Mouse (Mus musculus): ENCODE results near the gene Gtf2a2.
A peak's percentile ranks its signal among the peaks of the same experiment; 100 is the strongest.
"Not testable (repeated sequence)": the region's sequence is repeated elsewhere in the genome, so short reads cannot be mapped to it uniquely, and the experiment has no call there.

The Gtf2a2 gene

DNA sequence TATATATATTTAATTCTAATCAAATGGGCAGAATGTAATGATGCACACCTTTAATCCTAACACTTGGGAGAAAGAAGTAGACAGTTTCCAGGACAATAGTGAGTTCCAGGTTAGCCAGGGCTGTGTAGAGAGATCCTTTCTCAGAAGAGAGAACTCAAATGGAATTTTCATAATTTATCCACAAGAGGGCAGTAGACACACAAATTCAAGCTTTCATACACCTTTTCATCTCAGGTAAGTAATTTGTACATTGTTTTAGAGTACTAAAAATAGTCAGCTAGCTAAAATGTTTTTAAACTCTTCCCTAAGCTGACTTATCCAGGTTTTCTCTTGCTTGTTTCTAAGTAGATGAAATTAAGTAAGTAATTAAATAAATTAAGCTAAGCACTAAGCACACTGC is 6.5 kb downstream of the Gtf2a2 start:
- peak; percentile 63 for DNase-seq (ENCODE audit: low read depth, low spot score)

DNA sequence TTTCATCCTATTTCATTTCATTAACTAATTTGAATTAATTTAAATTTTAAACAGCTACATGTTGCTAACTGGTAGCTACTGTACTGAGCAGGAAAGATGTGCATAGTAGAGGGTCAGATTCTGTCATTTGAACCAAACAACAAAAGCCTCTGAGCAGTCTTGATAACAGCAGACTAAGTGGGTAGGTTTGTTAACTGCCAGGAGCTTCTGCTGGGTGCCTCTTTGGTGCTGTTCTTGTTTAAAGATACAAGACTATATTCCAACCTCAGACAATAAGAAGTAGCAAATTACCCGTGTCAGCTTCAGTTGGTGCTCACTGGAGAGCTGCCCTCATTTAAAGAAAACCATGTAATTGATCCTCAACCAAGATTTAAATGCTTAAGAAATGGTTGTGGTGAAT is 9.3 kb downstream of the Gtf2a2 start:
- no peak for DNase-seq (ENCODE audit: low read depth, low spot score)

DNA sequence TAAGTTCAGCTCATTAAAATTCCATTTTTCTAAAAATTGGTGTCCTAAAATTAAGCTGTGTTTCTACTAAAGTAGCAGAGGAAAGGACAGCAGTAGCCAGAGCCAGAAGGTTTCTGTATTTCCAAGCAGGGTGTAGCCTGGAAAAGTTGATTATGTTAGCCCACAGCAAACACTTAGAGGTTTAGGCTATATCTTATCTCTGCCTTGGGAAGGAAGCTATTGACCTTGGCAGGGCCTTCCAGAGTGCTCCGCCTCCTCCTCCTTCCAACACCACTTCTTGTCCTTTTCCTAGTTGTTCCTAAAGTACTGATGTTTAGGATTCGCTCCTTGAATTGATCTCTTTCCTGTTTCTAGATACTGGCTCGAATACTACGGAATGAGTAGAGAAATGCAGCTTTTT is 9.7 kb downstream of the Gtf2a2 start:
- no peak for DNase-seq (ENCODE audit: low read depth, low spot score)

DNA sequence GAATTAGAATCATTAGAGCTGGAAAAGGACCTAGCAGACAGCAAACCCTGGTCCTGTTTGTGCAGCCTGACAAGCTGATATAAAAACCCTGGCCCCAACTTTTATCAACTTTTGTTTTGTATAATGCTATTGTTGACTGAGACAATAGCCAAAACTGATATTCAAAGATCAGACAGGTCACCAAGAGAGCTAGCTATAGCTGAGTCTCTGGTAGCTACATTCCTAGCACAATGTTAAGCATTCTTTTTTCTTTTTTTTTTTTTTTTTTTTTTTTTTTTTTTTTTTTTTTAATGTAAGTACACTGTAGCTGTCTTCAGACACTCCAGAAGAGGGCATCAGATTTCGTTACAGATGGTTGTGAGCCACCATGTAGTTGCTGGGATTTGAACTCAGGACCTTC is 11.3 kb downstream of the Gtf2a2 start:
- DNase-seq (ENCODE audit: low read depth, low spot score), result not testable (repeated sequence)

DNA sequence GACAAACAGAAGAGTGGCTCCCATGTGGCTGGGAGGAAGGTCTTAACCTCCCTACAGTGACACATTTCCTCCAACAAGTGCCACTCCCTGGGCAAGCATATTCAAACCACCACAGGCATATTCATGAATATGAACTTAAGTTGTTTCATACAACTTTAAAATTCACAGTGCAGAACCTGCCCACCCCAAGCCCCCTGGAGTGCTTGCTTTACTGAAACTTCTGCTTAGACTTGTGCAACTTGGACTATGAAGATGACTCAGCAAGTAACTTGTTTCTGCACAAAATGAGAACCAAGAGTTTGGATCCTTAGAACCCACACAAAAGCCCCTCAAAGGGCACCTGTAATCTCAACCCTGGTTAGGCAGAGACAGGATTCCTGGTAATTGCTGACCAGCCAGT is 12.3 kb downstream of the Gtf2a2 start:
- DNase-seq (ENCODE audit: low read depth, low spot score), result peak; percentile 21

DNA sequence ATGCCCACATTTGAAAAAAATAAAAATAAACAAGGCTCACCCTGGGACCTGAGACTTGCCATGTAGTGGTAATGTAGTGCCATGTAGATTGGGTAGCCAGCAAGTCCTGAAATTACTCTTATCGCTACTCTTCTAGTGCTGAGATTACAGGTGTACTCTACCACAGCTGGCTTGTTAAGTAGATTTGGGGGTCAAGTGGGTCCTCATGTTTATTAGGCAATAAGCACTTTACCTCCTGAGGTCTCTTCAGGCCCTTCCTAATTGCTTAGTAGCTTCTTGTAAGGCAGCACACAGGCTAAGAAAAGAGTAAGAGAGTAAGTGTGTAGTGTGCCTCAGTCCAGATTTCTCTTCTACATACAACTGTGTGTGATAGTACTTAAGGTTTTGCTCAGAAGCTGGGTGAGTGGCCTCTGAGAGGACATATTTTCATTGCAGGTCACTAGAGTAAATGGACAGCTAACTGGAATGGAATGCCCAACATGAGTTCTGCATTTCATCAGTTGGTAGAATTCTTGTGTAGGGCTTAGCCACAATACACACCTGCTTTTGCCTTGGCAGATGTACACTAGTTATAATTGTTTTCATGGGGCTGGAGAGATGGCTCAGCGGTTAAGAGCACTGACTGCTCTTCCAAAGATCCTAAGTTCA is 13.1 kb downstream of the Gtf2a2 start:
- peak; percentile 81 for DNase-seq (ENCODE audit: low read depth, low spot score)

DNA sequence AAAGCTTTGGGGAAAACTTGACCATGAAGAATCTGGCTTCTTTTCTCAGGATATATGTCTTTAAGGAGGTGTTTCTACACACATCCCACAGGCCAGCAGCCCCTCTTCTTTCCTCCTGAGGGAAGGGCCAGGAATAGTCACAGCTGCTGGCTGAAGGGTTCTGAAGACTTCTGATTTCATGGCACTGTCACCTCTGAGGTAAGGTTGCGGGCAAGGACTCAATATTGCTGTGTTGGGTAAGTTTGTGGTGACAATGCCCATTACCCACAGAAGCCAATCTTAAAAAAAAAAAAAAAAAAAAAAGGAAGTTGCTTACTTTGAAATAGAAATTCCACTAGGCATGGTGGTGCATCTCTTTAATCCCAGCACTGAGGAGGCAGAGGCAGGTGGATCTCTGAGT is 19.8 kb downstream of the Gtf2a2 start:
- DNase-seq (ENCODE audit: low read depth, low spot score), result no peak

DNA sequence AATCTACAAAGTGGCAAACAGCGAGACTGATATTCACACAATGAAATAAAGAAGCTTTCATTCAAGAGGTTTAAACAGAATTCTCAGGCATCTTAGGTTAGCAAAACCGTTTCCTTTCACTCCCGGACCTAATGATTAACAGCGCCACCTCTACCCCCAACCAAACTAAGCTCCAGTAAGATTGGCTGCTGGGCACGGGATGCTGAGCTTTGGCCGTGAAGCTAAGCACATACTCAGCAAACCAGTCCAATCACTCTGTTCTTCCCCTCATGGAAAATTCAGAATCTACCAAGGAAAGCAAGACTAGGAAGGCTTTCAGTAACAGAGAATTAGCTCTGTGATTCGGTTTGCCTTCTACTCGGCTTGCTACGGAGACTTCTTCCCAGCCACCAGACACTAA is 20.7 kb downstream of the Gtf2a2 start:
- DNase-seq (ENCODE audit: low read depth, low spot score), result no peak

DNA sequence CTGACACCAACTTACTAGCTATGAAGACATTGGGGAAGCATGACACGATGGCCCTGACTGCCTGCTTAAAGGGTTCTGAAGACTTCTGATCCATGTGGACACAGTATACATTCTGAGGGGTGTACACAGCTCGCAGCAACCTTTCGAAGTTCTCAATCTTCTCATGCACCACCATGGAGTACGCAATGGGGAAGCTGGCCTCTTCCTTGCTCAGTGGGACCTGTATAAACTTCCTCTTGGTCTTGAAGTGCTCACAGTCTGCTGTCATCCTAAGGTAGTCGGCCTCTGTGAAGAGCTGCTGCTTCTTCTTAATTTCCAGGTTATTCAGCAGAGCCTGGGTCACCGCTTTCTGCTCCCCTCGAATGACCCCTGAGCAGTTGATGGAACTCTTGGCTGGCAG is 22.4 kb downstream of the Gtf2a2 start:
- no peak for DNase-seq (ENCODE audit: low read depth, low spot score)

DNA sequence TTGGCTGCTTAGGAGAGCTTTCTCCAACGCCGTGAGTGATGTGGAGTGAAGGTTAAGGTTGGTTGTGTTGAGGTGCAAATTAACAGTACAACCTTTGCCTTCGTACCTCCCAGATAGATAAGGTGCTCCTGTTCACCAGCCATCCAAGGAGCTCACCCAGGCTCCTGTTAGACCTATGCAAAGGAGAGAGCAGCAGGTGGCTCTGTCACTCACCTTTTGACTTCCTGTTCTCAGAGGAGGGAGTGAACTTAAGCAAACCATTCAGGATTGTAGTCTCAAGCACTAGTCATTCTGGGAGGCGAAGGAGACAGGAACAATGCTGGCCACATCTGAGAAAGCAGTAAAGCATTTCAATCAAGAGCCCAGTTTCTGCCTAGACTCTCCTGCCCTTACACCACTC is 24.3 kb downstream of the Gtf2a2 start:
- no peak for DNase-seq (ENCODE audit: low read depth, low spot score)

DNA sequence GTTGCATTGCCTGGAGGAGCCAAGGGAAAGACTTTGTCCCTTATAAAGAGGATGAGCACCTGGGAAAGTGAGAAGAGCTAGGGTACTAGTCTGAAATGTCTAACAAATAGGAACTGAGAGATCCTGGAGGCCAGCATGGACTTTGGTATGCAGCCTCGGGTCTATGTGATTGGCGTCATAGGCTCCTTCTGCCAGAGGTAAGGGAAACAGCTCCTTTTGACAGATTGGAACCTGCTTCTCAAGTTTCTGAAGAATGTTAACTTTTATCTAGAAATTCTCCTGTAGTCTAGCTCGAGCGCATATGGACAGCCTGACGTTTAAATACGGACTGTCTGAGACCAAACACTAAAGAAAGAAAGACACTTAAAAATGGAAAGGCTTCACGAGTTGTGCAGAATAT is 25.6 kb downstream of the Gtf2a2 start, which contains the start of gene Gcnt3:
Gene Gcnt3, minus strand, starts transcription at position 101 of the 400 bp plus-strand sequence.
- no peak for DNase-seq (ENCODE audit: low read depth, low spot score)

DNA sequence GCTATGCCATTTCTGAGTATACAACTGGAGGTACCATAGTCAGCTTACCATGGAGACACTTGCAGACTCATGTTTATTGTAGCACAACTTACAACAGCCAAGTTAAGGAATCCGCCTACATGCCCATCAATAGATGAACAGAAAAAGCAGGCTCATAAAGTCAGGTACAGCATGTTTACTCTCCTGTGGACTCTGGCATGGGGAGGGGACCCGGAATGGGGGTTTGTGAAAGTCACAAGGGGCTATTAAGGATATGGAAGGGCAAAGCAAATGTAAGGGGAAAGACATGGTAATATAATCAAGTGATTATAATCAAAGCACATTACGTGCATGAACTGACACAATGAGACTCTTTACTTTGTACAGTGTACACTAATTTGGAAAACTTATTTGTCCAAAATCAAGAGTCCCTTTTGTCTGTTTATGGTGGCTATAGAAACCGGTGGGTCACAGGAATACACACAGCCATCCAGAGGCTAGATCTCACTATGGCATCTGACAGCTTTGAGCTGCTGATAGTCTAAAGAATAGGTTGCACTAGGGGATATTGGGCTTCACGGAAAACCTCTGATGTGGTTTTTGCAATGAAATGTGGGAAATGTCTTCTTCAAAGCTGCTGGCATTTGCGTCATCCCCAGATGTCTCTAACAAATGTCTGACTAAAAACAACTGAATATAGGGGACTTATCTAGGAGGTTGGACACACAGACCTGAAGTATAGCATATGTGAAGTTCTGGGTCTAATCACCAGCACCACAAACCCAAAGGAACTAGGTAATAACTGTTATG is 27.4 kb downstream of the Gtf2a2 start:
- DNase-seq (ENCODE audit: low read depth, low spot score), result no peak

DNA sequence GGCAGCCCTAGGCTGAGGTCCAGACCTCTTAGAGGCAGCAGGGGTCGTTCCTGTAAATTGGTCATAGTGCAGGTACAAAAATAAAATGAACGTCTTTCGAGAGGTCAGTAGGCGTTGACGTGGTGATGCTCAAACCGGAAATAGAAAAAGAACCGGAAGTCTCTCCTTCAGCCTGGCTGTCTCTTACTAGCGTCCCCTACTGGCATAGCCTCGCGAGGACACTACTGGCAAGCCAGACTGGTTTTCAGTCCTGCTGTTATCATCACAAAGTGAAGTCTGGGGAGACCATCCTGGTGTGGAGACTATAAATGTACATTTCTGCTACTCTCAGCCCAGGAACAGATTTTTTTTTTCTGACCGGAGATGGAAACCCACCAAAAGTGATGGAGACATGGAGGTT is 28.2 kb downstream of the Gtf2a2 start:
- DNase-seq (ENCODE audit: low read depth, low spot score), result no peak

DNA sequence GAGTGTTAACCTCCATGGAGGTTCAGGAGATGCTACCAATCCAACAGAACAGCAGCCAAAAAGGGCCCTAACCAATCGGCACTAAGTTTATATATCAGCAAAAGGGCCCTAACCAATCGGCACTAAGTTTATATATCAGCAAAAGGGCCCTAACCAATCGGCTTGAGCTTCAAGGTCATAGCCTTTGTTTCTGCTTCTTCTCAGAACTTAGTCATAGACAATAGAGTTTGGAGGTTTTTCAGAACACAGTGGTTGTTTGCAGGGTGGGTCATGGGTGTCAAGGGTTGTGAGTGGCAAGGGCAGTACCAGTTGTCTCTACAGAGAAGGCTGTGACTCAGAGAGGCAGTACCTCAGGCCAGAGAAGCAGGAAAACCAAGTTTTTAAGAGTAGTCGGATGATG is 29.8 kb downstream of the Gtf2a2 start:
- DNase-seq (ENCODE audit: low read depth, low spot score), result peak; percentile 64

DNA sequence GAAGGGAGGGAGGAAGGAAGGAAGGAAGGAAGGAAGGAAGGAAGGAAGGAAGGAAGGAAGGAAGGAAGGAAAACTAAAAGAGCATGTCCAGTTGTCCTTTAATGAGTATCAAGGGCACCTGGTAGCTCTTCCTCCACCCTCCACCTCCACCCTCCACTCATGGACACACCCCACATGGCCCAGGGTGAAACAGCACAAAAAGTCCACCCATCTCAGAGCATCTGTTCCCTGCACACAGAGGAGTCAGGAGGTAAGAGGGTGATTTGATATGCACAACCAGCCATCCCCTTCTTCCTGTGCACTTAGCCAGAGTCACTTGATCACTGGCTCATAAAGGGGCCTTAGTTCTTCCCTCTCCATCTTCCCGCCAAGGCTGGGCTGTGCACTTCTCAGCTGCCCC is 30.6 kb downstream of the Gtf2a2 start:
- DNase-seq (ENCODE audit: low read depth, low spot score), result no peak

DNA sequence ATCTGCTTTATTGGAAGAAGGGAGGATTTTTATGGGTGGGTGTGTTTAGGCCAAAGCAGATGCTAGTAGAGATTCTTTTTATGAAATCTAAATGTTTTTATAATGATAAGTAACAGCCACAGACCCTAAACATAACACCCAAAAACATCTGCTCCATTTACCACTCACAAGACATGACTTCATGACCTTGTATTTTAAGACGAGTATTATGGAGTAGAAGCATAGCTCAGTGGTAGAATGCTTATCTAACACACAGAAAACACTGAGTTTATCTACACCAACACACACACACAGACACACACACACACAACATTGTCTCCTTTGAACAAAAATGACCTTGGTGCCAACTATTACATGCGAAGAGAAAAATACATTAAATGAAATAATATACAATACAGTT is 32.5 kb downstream of the Gtf2a2 start:
- DNase-seq (ENCODE audit: low read depth, low spot score), result no peak

DNA sequence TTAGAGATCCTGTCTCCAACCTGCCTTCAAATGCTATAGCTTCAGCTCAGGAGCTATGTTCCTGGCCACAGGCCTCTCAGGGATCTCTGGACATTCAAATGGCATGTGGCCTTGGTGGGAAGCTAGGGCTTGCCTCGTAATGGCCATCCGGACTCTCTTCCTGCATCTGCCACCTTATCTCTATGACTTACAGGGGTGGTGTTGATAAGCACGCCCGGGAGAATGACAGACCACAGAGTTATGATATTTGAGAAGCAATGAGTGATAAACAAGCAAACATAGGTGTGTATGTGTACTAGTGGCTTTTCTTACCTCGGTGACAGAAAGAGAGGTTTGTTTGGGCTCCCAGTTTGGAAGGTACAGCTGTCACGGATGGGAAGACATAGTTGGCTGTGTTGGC is 33.9 kb downstream of the Gtf2a2 start:
- DNase-seq (ENCODE audit: low read depth, low spot score), result no peak

DNA sequence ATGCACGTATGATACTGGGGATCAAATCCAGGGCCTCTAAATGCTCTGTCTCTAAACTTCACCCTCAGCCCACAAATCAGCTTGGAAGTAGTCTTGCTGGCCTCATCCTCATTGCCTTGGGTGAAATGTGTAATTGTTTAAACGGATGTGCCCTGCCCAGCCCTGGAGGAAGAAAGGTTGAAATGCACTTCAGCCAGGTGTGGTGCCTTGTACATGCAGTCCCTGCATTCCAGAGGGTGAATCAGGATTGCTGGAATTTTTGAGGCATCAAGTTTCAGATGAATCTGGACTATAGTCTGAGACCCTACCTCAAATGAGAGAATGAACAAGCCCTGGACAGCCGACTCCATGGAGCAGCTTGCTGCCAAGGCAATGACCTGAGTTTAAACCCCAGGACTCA is 35.5 kb downstream of the Gtf2a2 start:
- DNase-seq (ENCODE audit: low read depth, low spot score), result peak; percentile 93

DNA sequence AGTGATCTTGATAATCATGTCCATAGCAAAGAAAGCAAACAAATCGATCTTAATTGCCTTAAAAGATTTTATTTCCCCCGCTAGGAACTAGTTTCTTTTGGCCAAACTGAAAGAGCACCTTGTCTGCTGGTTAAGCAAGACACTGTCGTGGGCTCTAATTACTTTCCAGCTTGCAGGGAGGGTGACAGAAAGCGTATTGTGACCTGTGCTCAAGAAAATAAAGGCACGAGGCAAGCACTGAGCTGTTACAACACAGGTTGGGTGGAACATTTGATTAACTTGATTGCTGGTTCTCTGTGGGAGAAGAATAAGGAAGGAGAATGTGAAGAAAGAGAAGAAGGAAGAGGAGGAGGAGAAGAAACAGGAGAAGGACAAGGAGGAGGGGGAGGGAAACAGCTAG is 35.9 kb downstream of the Gtf2a2 start:
- DNase-seq (ENCODE audit: low read depth, low spot score), result peak; percentile 56

DNA sequence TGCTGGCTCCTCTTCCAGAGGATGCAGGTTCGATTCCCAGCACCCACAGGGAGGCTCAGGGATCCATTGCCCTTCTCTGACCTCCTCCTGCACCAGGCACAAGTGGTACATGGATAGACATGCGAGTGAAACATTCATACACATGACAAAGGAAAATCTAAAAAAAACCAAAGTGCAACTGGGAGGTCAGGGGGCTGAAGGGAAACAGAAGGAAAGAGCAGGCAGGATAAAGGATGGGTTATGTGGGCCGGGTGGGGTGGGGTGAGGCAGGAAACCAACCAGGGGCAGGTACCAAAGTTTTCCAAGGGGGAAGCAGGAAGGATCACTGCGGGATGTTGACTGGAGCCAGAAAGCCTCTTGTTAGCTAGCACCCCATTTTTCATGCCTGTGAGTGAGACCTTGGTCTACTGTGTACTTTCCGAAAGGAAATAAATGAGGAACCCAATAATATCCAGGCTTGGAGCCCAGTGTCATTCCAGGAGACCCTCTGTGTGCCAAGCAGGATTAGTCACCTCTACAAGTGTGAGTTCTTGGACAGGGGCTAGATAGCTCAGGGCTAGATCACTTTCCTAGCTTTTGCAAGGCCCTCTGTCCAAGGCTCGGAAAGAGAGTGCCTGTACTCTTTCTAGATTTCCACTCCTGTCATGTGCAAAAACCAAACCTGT is 36.5 kb downstream of the Gtf2a2 start:
- peak; percentile 85 for DNase-seq (ENCODE audit: low read depth, low spot score)

DNA sequence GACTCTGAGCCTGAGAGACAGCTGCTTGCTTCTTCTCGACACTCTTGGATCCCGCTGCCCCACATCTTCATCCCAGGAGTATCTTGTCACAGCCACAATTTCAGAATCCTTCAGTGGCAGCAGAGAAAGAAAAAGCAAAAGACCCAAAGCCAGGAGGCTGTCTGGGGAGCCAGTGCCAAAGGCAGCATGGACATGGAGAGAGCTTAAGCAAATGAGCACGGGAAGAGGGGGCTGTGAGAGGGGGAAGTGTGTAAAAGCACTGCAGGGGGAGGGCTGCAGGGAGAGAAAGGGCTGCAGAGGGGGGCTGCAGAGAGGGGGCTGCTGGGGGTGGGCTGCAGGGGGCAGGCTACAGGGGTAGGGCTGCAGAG is 37.0 kb downstream of the Gtf2a2 start:
- no peak for DNase-seq (ENCODE audit: low read depth, low spot score)

DNA sequence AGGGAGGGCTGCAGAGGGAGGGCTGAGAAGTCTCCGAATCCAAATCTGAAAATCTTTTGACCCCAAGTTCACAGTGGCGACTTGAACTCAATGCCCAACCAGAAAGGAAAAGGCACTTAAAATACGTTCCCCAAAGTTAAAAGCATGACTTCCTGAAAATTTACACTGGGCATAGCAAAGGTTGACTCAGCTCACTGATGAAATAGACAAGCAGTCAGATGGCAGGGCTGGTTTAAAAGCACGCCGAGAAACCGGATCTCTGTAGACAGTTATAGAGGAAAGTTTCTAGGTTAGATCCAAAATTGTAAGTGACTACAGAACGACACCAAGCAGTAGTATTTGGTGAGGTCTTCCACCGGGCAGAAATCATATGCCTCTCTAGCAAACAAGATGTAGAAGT is 37.5 kb downstream of the Gtf2a2 start:
- peak; percentile 78 for DNase-seq (ENCODE audit: low read depth, low spot score)

DNA sequence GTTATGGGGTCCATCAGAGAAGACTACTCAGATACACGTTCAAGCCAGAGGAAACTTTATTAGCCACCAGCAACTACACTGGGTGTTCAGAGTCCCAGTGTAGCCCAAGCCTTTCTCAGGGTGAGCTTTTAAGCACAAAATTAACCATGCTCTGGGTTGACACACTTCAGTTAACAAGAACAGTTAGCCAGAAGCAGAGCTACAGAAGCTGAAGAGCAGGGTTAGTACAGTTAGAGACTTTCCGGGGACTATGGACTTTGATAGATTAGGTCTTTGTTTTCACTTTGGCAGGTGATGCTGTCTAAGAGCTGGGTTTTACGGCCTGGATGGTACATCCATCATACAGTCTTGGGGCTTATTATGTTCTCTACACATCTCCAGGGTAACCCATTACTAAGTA is 40.4 kb downstream of the Gtf2a2 start:
- no peak for DNase-seq (ENCODE audit: low read depth, low spot score)
